Mouse (Mus musculus) adrenal gland, adult 2 months (tissue): ENCODE data around the gene Mtor. TPM values are rescaled to one million over a fixed set of nuclear protein-coding genes. Genes with fewer than 3 reads are reported as not detected.
A peak's percentile ranks its signal among the peaks of the same experiment; 100 is the strongest.

Experiments
- DNase-seq: peaks from one replicate; pipeline ENCODE4 v3.0.0; 2021
- polyA plus RNA-seq: library from polyadenylated mRNA; depleted of rRNA; stranded (reverse); fragments of >200 nt; gene quantifications from 2 replicates; pipeline ENCODE4 v1.2.3, GENCODE M21; 2012
- total RNA-seq, 2 experiments: library from RNA; stranded (reverse); gene quantifications; 2 replicates each; pipeline ENCODE4 v1.2.3; 2021

Gene Mtor
- total and polyA plus RNA-seq, 3 experiments: 35.7 to 72.7 (median 62.2) TPM

DNA sequence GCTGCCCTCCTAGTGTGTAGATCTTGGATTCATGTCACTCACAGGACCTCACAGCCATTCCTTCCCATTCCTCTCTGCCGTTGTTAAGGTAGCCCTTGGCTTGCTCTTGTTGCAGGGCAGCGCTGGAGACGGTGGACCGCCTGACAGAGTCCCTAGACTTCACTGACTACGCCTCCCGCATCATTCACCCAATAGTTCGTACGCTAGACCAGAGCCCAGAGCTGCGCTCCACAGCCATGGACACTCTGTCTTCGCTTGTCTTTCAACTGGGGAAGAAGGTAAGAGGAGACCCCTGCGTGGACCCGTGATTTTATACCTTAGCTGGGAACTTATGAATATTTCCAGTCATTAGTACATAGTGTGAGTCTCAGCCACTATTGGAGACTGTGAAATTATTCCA lies 36.1 kb downstream of the Mtor start:
- no peak for DNase-seq

DNA sequence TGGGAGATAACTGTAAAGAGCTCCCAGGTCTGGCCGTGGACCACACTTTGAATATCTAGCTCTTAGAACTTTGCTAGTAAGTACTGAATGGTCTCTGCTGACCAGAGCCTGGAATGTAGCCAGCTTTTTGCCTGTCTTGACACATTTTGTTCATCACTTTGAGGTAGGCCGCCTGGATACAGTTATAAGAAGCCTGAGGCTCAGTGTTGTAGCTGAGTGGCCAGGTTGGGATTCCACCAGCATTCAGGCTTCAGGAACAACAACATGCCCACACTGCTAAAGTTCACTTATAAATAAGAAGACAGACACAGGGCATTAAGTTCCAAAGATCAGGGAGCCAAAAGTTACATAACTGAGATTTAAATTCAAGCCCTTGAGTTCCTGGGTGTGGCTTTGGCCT lies 39.4 kb downstream of the Mtor start:
- DNase-seq: no peak

DNA sequence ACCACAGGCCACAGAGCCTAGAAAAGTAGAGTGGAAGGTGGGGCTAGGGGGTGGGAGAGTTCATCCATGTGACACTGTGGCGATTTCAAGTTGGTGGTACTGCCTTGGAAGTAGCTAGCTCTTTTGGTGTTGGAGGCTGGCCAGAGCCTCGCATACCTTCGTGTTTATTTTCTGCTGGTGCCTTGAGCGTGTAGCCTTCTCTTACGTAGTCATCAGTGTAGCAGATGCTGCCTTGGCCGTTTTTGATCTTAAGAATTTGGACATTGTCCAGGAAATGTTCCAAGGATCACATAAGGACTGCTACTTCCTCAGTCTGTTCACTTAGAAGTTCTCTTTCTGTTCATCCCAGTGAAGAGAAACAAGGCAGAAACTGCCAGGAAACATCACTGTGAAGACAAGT lies 42.1 kb downstream of the Mtor start:
- DNase-seq: peak; percentile 51

DNA sequence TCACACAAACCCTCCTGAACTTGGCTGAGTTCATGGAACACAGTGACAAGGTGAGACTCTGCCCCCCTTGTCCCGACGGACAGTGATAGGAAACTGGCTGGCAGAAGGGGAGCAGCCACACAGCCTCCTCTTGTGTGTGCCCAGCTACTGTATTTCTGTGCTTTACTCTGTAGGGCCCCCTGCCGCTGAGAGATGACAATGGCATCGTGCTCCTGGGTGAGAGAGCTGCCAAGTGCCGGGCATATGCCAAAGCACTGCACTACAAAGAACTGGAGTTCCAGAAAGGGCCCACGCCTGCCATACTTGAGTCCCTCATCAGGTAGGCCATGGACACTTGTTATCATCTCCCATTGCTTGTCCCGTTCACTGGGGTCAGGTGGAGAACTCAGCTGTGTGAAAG lies 43.0 kb downstream of the Mtor start:
- DNase-seq: peak; percentile 22

DNA sequence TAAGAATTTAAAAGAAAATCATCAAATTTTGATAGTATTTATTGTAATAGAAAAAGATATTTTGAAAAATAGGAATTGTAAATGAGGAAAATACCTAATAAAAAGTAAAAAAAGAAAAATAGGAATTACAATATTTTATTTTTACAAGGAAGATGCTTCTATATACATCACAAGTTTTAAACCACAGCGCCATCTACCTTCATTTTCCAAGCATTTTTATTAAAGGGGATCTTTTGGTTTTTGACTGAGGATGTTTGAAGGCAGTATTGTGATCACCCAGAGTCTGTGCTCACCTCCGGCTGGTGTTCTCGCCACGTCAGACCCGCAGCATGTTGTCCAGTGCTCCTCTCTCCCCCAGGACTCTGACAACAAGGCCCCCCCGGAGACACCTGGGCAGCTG lies 46.7 kb downstream of the Mtor start:
- DNase-seq: no peak

DNA sequence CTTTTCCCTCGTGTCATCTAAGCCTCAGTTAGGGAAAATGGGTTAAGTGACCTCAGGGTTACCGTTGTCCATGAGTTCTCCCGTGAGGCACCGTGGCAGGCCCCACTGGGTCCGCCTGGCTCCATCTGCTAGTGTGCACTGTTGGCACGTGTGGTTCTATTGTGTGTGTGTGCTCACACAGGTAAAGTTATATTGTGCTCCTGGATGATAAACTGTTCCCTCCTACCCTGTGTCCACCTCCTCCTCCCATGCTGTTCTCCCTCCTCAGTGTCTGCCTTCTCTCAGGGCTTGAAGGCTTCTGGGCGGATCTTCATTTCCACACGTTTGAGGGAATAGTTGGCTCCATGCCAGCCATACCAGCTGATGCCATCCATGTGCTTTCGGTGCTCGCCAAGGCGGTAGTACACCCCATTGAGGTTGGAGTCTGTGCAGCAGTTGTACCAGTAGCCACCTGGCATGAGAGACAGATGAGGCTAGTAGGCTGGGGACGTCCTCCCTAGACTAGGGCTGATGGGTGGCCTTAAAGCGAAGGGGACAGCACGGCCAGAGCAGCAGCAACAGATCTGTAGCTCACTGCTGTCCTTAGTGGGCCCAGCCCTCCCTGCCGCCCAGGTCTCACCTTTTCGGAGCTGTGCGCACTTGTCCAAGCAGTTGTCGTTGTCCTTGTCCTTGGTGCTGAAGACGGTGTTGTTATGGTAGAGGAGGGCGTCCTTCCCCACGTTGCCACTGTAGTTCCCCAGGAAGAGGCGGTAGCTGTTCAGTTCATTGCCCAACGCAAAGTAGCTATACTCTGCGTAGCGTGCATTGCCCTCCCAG lies 47.7 kb downstream of the Mtor start:
- peak; percentile 11 for DNase-seq

DNA sequence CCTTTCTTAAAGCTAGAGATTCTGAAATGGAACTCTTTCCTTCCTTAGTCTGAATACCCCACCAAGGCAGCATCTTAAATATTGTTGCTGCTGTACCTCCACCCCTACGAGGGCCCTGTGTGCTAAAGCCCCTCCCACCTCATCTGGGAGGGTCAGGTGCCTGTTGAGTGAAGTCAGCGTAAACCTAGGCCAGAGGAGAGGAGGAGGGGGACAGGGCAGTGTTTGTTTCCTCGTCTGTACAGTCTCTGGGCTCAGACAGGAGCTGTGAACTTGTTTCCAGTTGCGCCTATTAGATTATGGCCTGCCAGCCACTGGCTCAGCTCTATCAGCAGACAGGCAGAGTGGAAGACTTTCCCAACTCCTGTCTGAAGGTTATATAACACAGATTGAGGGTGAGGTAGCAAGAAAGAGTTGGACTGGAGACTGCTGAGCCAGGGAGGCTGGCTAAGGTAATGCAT lies 52.0 kb downstream of the Mtor start, which contains the start of gene Angptl7:
Angptl7 (minus strand) TSS at position 51 of the 458 bp plus-strand sequence.
- DNase-seq: no peak

DNA sequence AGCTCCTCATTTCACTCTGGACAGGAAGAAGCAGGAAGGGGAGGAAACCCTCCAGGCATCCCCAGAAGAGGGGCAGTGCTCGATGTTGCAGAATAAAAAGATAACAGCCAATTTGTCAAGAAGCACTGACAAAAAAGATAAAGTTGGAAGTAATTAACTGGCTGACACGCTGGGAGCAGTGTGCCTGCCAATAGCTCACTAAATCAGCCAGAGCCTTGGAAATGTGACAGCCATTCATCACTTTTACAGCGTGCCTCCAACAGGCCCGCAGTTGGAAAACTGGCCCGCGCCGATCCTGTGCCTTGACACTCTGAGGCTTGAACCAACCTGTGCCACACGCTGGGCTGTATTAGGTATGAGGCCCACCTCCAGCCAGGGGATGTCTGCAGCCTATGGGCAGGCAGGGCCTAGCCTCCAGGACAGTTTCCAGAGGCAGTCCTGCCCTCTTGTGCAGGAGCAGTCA lies 56.1 kb downstream of the Mtor start:
- peak; percentile 61 for DNase-seq

DNA sequence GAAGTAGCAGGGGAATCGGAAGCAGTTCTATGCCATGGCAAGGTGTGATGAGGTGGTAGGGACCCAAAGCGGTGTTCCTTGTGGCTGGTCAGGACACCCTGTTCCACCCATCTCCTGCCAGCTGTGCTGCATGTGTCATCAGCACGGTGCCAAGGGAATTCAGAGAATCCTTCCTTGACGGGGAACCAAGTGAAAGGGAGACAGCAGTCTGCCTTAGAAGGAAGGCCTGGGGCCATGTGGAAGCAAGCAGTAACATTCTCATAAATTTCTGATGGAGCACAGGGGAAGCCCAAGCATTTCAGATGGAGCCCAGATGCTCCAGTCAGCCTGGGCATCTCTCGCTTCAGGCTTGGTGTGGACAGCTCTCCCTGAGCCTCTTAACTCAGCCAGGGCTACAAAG lies 59.2 kb downstream of the Mtor start:
- no peak for DNase-seq

DNA sequence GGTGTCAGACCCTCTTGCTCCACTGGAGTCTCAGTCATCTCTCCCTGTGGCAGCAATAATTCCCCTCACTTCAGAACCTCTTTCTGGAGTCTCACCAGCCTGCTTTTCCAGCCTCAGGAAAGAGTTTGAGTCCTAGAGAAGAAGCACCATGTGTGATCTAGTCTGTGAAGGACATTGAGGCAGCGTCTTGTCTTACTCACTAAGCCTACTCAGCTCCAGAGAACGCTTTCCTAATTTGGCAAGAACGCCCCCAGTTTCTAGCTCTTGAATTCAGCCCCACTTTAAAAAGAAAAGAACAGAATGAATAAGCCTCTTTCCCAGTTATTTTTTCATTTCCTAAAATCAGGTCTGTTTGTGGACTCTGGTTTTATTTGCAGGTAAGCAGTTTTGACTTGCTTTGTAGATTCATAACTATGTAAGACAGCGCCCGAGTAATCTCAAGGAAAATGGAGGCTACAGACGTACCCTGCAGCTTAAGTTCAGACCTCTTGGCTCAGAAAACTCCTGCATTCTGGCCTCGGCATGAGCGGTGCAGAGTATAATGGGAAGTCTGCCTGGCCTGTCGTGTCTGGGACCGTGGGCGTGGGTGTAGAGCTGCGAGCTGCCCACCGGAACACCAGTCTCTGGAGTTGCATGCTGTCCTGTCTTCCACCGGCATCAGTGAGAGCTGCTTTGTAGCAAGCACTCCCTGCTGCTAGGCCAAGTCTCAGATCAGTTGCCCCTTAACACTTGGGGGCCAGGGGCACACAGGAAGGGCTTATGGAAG lies 59.9 kb downstream of the Mtor start:
- no peak for DNase-seq

DNA sequence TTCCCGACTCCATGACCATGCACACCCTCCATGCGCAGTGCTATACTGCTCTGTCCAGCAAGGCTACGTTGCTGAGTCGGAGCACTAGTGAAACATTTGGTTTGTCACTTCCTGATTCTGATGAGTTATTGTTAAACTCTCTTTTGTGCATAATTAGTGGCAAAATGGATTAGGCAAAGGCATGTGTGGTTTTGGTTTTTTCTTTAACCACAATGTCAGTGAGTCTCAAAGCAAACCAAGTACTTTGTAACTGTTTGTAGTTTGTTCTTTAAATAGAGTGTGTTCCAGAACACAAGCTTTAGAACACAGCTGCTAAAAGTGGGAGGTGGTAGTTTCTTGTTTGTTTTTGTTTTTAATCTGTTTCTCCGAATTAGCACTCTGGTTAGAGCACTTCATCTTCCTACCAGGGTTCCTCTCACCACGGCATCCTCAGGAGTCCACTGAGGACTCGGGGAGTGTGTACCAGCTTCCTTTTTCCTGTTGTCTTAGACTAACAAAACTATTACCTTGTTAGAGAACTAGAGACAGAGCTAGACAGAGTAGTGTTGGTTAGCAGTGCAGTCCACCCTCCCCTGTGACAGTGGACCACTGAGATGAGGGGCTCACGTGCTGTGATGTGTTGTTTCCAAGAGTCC lies 61.2 kb downstream of the Mtor start:
- DNase-seq: no peak

DNA sequence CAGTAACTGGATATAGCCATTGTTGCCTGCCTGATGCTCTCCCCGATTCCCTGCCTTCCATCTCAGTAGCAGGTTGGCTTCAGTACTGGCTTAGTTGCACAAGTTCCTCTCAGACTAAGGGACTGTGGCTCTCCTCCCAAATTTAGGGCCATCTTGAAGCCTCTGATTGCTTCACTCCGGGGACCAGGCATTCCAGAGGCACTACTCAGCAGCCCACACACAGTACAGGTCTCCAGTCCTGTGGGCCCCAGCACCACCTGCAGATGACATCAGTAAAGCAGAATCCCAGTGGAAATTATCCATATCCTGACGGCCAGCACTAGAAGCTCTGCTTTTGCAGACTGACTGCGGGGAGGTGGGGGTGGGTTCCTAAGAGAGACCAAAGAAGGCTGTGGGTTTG lies 62.3 kb downstream of the Mtor start:
- no peak for DNase-seq

DNA sequence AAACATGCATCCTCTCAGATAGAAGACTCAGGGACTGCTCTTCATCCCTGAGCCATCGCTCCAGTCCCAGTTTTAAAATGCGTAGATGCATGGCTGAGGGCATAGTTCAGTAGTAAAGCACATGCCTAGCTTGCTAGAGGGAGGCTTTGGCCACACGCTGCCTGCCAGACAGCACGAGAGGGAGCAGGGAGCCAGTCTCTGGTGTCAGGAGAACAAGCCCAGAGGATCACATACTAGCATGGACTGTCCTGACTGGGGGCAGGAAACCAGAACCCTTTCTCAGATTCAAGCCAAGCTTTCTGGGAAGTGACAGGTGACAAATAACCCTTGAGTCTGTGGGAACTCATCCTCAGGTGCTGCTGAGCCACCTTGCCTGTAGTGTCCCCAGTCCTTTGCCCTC lies 62.9 kb downstream of the Mtor start:
- DNase-seq: no peak

DNA sequence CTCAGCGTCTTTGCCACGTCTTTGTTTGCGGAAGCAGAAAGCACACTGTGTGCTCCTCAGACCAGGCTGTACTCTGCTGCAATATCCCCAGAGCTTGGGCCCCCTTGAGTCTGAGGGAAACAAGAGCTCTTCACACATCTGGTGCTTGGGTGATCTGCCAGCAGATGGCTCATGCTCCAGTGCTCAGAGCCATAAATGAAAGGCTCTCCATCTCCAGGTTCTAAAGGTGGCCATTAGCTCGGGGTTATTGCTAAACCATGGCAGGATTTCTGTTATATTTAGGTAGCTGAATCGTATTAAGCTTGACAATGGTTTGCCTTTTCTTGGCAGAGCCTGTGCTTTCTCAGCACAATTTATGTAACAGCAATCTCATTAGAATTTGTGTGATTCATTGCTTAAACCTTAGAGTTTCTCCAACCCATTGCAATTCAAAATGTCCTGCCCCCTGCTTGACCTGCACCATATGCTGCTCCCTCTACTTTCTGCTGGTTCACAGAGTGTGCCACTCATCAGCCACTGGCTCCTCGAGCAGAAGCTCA lies 64.7 kb downstream of the Mtor start:
- DNase-seq: peak; percentile 30

DNA sequence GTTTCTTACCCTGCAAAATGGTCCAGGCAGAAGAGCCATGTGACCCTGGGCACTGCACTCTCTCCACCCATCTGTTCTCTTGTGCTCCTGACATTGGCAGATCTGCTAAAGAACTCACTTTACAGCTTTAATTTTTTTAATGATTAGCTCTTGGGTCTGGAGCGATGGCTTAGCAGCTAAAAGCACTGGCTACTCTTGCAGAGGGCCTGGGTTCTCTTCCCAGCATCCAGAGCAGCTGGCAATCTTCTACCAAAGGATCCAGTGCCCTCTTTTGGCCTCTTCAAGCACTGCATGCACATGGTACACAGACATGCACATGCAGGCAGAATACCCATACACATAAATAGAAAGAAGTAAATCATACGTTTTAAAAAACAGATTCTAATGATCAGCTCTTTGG lies 66.9 kb downstream of the Mtor start:
- DNase-seq: no peak

DNA sequence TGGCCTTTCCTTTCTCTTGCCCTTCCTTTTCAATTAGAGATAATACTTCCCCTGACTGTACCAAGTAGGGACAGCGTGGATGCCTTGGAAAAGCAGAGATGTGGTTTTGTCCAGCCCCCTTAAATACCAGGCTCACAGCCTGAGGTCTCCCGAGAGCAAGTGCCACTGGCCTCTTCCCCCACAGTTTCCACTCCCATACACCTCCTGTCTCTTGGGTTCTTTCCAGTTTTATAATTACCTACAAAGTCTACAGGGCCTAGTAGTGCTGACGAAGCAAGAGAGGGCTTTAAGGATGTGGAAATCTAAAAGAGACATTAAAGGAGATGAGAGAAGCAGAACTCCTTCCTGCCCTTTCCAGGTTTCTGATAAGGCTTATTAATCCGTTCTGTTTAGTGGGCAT lies 69.4 kb downstream of the Mtor start:
- no peak for DNase-seq

DNA sequence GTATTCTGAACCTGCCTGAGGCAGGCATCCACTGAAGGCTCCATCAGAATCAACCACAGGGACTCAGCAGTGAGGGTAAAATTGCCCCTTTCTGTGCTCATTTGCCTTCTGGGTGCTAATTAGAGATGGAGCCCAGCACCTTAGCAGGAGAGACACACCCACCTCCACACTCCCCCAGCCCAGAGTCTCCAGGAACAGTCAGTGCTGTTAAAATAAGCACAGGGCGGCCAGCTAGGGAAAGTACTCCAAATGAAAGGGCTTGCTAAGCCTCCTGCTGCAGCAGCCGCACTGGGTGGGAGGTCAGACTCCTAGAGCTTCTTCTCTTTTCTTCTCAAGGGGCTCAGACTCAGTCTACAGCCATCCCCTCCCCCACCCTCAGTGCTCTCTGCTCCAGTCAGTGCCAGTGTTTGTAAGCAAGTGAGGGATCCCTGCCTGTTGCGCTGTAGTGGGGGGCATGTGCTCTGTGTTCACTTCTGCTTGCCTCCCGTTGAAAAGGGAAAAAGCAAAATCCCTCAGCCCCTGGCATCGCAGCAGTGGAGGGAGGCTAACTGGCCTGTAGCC lies 69.9 kb downstream of the Mtor start:
- DNase-seq: no peak

DNA sequence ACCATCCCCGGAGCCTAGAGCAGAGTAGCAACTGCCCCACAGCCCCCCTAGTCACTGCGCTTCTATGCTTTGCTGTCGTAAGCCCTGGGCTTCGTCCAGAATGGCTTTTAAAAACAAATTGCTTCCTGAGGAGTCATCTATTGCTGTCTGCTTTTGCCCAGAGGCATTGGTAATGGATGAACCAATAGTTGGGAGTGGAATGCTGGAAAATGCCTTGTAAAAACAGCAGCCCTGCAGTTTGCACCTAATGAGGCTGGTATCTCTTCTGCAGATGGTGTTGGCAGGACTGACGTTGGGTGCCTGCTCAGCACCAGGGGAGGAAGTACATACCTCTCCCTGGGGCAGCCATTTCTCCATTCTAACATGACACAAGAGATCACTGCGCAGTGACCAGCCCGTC lies 75.1 kb downstream of the Mtor start:
- peak; percentile 36 for DNase-seq

DNA sequence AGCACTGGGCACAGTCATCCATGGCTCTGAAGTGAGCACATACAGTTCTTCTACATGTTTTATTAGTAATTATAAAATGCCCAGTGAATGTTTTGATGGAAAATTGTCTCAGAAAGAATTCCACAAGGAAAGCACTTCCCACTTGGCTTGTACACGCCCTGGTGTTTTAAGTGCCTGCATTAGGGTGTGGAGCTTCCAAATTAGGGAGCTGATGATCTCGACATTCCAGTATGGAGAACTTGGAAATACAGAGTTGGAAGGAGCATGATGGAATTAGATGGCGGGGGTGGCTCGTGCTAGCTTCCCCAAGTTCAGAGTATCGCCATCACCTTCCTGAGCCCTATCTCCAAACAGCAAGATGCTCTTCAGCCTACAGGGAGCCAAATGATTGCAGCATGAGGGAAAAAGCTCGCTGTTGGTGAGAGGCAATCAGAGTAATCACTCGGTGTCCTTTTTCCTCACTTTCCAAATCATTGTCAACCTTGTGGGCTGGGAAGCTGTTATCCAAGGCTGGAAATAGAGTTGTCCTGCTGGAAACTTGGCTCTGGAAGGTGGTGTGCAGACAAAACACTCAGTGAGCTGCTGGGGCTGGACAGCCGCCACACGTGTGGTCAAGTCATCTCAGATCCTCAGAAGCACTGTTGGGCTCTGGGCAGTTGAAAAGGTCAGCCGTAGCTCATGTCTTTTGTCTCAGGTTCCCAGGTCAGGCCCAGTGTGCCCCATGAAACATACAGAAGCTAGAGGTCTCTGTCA lies 78.9 kb downstream of the Mtor start:
- no peak for DNase-seq

DNA sequence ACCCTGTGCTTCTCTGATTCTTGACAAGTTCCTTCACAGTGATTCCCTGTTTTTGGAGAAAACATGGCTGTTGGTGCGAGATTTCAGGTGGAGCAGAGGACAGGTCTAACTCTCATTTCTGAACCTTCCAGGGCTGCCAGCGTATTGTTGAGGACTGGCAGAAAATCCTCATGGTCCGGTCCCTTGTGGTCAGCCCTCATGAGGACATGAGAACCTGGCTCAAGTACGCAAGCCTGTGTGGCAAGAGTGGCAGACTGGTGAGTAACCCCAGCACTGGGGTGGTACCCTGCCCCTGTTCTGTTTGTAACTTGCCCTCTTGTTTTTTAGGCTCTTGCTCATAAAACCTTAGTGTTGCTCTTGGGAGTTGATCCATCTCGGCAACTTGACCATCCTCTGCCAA lies 81.9 kb downstream of the Mtor start:
- peak; percentile 42 for DNase-seq

DNA sequence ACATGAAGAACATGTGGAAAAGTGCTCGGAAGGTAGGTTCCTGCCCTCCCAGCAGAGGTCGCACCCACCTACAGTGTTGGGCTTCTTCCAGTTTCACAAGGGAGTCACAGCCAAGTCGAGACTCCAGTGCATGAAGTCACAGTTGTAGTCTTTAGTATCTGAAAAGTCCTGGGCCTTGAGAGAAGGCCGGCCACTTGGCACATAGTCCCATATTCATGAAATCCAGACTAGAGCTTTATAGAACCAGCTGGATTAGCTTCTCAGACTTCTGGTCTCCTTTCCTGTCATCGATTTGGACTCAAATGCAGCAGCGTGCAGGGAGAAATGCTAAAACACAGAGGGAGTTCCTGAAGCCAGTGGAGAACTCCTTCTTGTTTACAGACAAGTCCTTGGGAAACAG lies 82.4 kb downstream of the Mtor start:
- DNase-seq: peak; percentile 23
